Mouse (Mus musculus) heart, postnatal 25 days (tissue): ENCODE measurements around the gene Ripply3. TPM values are rescaled to one million over a fixed set of nuclear protein-coding genes. Genes with fewer than 3 reads are reported as not detected.

Experiments used
- DNase-seq: peaks from one replicate; pipeline ENCODE4 v3.0.0; 2022; ENCODE audit warnings: low spot score
- intact Hi-C: fragments of 180-260 bp; cut with DNase I; formaldehyde crosslinking; loops from one replicate; pipeline ENCODE4 v1.15.1; 2025
- total RNA-seq, 2 experiments: library from RNA; stranded (reverse); gene quantifications; 2 replicates each; pipeline ENCODE4 v1.2.3; 2021

Gene Ripply3
- total RNA-seq, 2 experiments from 2014 or later = 3.9 to 4.3 TPM

- no peak for DNase-seq
- intact Hi-C loops = no loop called here
Observed at GRCm38 (mm10) chr16:94350287-94350677, 22.1 kb downstream of the Ripply3 start.

DNA sequence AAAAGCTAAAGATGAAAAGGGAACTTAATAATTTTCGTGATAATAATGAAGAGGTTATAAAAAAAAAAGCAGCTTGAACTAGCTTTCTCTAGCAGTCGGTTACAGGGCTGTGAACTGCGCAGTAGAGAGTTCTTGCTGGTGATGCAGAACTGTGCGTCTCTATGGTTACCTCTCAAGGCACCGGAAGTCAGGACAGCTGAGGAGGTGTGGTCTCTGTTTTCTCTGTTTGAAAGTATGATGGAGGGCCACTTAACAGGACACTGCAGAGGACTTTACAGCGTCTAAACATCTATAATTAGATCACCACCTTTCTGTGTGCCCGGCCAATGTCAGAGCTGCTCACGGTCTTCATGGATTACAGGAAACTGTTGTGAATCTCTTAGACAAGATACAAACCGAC is 26.2 kb downstream of the Ripply3 start:
- no peak for DNase-seq
- intact Hi-C loops = no loop called here

DNA sequence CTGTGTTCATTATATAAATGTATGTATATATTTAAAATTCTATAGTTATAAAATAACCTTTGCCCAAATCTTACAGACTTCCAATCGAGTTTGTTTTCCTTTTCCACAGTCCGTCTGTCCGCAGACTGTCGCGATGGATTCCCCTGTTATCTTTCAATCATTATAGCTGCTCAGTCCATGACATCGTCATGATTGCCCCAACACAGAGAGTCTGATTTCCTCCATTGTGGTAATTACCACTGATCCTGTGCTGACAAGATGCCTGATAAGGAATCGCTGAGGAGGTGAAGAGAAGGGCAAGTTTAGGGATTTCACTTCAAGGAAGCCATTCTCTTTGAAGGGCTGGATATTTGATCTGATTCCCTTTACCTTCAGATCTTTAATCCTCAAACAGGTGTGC is 27.8 kb downstream of the Ripply3 start:
- DNase-seq = no peak
- intact Hi-C loops = no loop called here

DNA sequence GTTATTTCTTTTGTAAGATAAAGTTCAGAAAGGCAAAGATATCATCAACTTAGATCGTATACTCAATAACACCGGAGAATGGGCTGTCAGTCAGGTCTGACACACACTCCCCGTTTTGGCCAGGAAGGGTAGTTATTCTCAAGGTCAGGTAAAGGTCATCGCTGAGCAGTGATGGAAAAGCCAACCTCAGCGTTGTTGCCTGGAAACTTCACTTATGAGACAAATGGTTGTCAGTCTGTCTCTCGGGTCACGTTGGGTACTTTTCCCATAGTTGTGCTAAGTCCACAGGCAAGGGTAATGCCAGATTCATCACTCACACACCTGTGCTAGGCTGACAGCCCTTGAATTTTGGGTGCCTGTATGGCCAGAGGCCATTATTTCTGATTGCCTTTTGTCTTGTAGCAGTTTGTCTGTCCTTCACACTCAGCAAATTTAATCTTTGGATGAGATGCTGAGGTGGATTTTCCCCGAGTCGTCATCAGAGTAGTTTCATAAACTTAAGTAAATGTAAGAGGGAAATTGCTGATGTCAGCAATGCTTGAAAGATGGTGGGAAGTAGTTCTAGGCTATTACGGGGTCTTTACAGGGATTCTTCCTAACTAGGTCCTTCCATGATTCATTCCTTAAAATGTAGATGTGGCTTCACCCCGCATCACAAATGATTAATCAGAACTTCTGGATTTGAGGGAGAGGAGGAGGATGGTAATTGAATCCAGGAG is 28.7 kb downstream of the Ripply3 start:
- DNase-seq = no peak
- intact Hi-C loops = no loop called here

DNA sequence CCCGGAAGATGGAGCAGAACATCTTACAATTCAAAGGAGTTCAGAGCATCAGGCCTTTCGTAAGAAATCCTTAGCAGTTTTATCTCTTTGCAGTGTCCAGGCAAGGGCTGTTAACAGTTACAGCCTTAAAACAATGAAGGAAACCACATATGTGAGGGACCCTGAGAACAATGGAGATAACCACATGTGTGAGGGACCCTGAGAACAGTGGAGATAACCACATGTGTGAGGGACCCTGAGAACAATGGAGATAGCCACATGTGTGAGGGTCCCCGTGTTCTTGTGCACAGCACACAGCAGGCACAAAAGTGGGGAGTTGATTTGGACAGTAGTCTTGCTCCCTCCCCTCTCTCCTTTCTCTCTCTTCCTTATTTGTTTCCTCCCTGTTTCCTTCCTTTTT is 29.9 kb downstream of the Ripply3 start:
- no peak for DNase-seq

GRCm38 (mm10) chr16:94360578-94361350 is 32.5 kb downstream of the Ripply3 start:
- intact Hi-C loops = no loop called here

More for the DNA sequence above, 29.9 kb downstream of the Ripply3 start:
- intact Hi-C loops = no loop called here

GRCm38 (mm10) chr16:94362174-94362873 is 34.1 kb downstream of the Ripply3 start:
- DNase-seq = peak; percentile 48
- intact Hi-C loops = no loop called here

More at GRCm38 (mm10) chr16:94360578-94361350, 32.5 kb downstream of the Ripply3 start:
- no peak for DNase-seq

DNA sequence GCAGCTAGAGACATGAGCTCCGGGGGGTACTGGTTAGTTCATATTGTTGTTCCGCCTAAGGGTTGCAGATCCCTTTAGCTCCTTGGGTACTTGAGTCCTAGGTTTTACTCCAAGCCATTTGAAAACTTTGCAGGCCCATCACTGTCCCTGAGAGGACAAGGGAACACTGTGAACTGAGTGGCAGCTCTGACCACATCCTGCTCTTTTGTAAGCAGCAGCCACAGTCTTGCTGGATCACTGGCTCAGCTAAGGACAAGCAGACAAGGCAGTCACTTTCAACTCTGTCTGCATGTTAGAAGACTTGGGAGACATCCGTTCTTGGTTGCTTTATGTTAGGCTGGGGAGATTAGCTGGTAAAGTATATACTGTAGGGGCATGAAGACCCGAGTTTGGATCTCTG is 35.6 kb downstream of the Ripply3 start:
- intact Hi-C loops = no loop called here
- no peak for DNase-seq

GRCm38 (mm10) chr16:94365435-94365834 is 37.2 kb downstream of the Ripply3 start:
- intact Hi-C loops = loop anchor here (5.0 kb wide), 1 partner anchor 53 kb away; the partner anchor contains the start of gene Hlcs
- no peak for DNase-seq

GRCm38 (mm10) chr16:94369596-94370172 is 41.5 kb downstream of the Ripply3 start:
- intact Hi-C loops = loop anchor here (5.0 to 10.0 kb wide), 2 partner anchors 57 to 195 kb away; partner anchors contain the start of gene Hlcs
- DNase-seq = no peak

- peak; percentile 92 for DNase-seq
- intact Hi-C loops = loop anchor here (10.0 kb wide), 1 partner anchor 194 kb away; no protein-coding TSS in a partner anchor
Observed at GRCm38 (mm10) chr16:94370173-94370914, 42.1 kb downstream of the Ripply3 start, which contains the start of gene Ttc3. Ttc3 (plus strand) TSS chr16:94370618.

GRCm38 (mm10) chr16:94370915-94371300 is 42.7 kb downstream of the Ripply3 start:
- DNase-seq = no peak
- intact Hi-C loops = loop anchor here (10.0 kb wide), 1 partner anchor 194 kb away; no protein-coding TSS in a partner anchor

DNA sequence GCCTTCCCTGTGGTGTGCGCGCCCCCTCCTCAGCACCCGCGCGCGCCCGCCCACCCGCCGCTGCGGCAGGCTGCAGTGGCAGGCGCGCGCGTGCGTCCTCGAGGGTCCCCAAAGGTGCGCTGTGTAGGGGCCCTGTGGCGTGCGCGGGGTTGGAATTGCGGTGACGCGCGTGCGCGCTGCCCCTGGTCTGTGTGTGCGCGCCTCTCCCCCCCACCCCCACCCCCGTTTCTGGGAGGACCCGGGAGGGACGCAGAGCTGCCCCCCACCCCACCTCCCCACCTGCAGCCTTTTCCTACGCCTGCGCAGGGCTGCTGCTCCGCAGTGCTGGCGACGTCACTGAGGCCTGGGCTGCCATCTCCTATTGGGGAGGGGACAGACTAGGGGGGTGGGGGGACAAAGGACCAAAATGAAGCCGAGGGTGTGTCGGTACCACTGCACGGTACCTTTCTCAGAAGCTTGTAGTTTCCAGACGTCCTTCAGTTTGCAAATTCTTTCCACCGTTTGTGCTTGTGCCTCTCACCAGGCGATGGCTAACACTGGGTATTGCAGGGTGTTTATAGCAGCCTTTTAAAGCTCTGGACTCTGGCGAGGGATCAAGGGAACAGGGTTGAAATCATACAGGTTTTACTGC is 43.2 kb downstream of the Ripply3 start, which contains the start of gene Pigp:
Gene Pigp, minus strand, starts transcription at position 542 of the 631 bp plus-strand sequence.
- intact Hi-C loops = loop anchor here (10.0 kb wide), 1 partner anchor 193 kb away; no protein-coding TSS in a partner anchor

DNA sequence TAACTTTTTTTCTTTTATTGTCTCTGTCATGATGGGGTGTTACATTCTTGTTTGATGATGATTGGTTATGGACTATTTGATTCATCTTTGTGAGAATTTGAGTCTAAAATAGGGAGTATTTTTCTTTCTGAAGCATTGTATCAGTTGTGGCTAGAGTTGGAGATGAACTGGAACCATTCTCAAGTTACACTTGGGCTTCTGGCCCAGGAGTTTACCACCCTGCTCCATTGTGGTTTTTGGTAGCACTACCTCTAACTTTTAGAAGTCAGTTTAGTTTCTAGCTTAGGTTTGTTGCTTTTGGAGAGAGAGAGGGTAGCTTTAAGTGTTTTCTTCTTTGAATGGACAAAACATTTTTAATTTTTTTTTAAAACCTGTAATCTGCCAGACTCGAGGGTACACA is 51.2 kb downstream of the Ripply3 start:
- intact Hi-C loops = loop anchor here (10.0 kb wide), 1 partner anchor 185 kb away; no protein-coding TSS in a partner anchor
- DNase-seq = no peak

More for the DNA sequence above, 43.2 kb downstream of the Ripply3 start, which contains the start of gene Pigp:
- DNase-seq = peak; percentile 25

DNA sequence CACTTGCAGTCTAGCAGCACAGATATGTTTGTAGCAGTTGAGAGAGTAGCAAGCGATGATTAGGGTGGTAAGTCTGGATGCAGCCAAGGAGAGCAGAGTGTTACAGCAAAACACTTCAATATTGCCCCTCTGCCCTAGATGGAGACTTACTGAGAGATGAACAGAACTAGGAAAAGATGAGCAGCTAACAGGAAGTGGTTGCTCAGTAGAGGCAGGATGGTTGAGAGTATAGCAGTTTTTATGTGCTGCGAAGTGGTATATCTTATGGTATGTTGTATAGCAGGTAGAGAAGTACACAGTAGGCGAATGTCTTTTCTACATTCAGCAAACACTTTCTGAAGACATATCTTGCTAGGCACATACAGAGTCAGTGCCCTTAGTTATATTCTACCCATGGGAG is 55.1 kb downstream of the Ripply3 start:
- intact Hi-C loops = no loop called here
- DNase-seq = no peak
